Mouse (Mus musculus): ENCODE data around the gene Mxd3. TPM values are rescaled to one million over a fixed set of nuclear protein-coding genes. Genes with fewer than 3 reads are reported as not detected.

The Mxd3 gene
- polyA plus RNA-seq, 1 experiment = 8.6 TPM

- H3K4me1 ChIP-seq (ENCODE audit: control insufficient read depth, insufficient read depth, low read length) = peaks cover 26% of the 10 kb centered on the region
- H3K27ac ChIP-seq (ENCODE audit: insufficient read depth, low read depth, low read length) = peak within 1 kb of the TSS; percentile 95
- TF ChIP-seq POLR2A (IDR thresholded peaks at IDR 0.05; ENCODE audit: borderline replicate concordance, low read depth, low read length) (no peak), CTCF (IDR thresholded peaks at IDR 0.05; ENCODE audit: low read depth, low read length) (no peak)
- peak within 1 kb of the TSS; percentile 96 for H3K4me3 ChIP-seq (ENCODE audit: insufficient read depth, low read length)
These were observed 32.9 kb upstream of the Mxd3 start, which contains the start of gene Lman2 for GRCm38 (mm10) chr13:55362453-55363060. TSS of gene Lman2 (minus strand) at chr13:55362783.

- TF ChIP-seq CTCF (IDR thresholded peaks at IDR 0.05; ENCODE audit: low read depth, low read length) (no peak), POLR2A (IDR thresholded peaks at IDR 0.05; ENCODE audit: borderline replicate concordance, low read depth, low read length) (no peak)
- Histone ChIP-seq H3K27ac (ENCODE audit: insufficient read depth, low read depth, low read length) (peak overlapping the region; percentile 95), H3K4me1 (ENCODE audit: control insufficient read depth, insufficient read depth, low read length) (peaks cover 26% of the 10 kb centered on the region), H3K4me3 (ENCODE audit: insufficient read depth, low read length) (peak overlapping the region; percentile 96)
These were observed 32.4 kb upstream of the Mxd3 start for GRCm38 (mm10) chr13:55361974-55362452.

- no peak for TF ChIP-seq POLR2A (IDR thresholded peaks at IDR 0.05; ENCODE audit: borderline replicate concordance, low read depth, low read length)
- TF ChIP-seq CTCF (IDR thresholded peaks at IDR 0.05; ENCODE audit: low read depth, low read length) = no peak
- Histone ChIP-seq H3K27ac (ENCODE audit: insufficient read depth, low read depth, low read length) (no peak overlapping the region), H3K4me1 (ENCODE audit: control insufficient read depth, insufficient read depth, low read length) (peaks cover 26% of the 10 kb centered on the region), H3K4me3 (ENCODE audit: insufficient read depth, low read length) (peak overlapping the region; percentile 96)
These were observed 31.5 kb upstream of the Mxd3 start for GRCm38 (mm10) chr13:55361145-55361544.

DNA sequence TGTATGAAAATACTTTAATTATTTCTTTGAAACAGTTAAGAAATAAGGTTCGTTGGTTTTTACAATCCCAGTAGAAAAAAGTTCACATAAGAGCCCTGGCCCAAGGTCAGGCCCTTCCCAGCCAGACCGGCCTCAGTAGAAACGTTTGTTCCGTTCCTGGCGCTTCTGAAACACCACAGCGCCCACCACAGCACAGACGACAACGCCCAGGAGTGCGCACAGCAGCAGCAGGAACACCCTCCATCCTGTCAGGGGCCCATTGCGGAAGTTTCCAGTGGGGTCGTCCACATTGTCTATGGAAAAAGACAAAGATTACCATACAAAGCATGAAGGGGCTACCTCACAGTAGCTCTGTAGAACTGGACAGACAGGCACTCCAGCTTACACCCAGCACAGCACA lies 17.1 kb upstream of the Mxd3 start:
- Histone ChIP-seq H3K4me1 (ENCODE audit: control insufficient read depth, insufficient read depth, low read length) (peaks cover 14% of the 10 kb centered on the region), H3K27ac (ENCODE audit: insufficient read depth, low read depth, low read length) (no peak overlapping the region), H3K4me3 (ENCODE audit: insufficient read depth, low read length) (no peak overlapping the region)
- no peak for TF ChIP-seq CTCF (IDR thresholded peaks at IDR 0.05; ENCODE audit: low read depth, low read length)
- no peak for TF ChIP-seq POLR2A (IDR thresholded peaks at IDR 0.05; ENCODE audit: borderline replicate concordance, low read depth, low read length)

DNA sequence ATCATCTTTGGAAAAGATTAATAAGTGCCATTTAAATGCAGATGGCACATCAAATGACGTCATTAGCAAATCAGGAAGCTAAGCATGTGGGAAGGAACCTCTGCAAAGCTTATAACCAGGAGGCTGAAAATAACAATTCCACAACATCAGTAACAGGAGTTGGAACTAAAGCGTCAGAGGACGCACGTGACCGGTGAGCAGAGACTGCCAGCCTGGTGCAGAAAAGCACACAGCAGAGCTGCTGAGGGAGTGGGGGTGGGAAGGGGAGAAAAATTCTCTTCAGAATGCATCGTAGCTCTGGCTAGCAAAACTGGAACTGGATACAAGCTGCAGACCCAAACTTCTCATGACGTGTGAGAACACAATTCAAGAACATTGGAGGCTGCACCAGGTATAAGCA lies 14.7 kb upstream of the Mxd3 start:
- Histone ChIP-seq H3K4me1 (ENCODE audit: control insufficient read depth, insufficient read depth, low read length) (peaks cover 16% of the 10 kb centered on the region), H3K27ac (ENCODE audit: insufficient read depth, low read depth, low read length) (peak overlapping the region; percentile 6; the same call in 1 of the 2 replicates), H3K4me3 (ENCODE audit: insufficient read depth, low read length) (no peak overlapping the region)
- TF ChIP-seq CTCF (IDR thresholded peaks at IDR 0.05; ENCODE audit: low read depth, low read length) = no peak
- no peak for TF ChIP-seq POLR2A (IDR thresholded peaks at IDR 0.05; ENCODE audit: borderline replicate concordance, low read depth, low read length)

DNA sequence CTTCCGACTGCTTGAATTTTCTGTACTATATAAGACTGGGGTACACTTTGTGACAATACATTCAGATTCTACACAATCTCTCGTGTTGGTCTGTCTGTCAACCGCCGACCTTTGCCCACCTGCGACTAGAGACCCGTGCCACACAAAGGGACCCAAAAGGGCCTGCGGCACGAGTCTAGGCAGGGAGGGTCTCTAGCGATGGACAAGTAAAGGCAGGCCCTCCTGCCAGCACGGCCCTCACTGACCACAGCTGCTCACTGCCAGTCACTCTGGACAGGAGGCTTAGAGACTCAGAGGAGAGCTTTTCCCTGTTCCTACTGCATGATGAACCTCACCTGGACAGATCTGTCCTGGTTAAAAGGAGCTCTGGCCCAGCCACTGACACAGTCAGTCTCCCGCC lies 12.8 kb upstream of the Mxd3 start:
- H3K27ac ChIP-seq (ENCODE audit: insufficient read depth, low read depth, low read length) = no peak overlapping the region
- TF ChIP-seq POLR2A (IDR thresholded peaks at IDR 0.05; ENCODE audit: borderline replicate concordance, low read depth, low read length) (no peak), CTCF (IDR thresholded peaks at IDR 0.05; ENCODE audit: low read depth, low read length) (no peak)
- H3K4me1 ChIP-seq (ENCODE audit: control insufficient read depth, insufficient read depth, low read length) = peaks cover 18% of the 10 kb centered on the region
- no peak overlapping the region for H3K4me3 ChIP-seq (ENCODE audit: insufficient read depth, low read length)

DNA sequence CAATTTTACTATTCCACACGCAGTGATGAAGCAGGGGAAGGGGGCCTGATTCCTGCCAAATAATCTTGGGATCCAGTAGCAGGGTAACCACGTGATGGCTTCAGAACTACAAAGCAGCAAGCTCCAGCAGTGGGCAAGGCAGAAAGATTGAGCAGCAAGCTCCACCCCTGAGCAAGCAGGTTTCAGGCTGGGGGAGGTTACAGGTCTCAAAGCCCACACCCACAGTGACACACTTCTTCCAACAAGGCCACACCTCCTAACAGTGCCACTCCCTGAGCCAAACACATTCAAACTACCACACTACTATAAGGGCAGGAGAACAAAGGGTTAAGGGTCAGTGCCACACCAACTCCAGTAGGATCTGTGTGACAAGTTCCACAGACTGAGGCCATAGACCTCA lies 9.6 kb upstream of the Mxd3 start:
- no peak overlapping the region for H3K27ac ChIP-seq (ENCODE audit: insufficient read depth, low read depth, low read length)
- peaks cover 8% of the 10 kb centered on the region for H3K4me1 ChIP-seq (ENCODE audit: control insufficient read depth, insufficient read depth, low read length)
- TF ChIP-seq CTCF (IDR thresholded peaks at IDR 0.05; ENCODE audit: low read depth, low read length) (no peak), POLR2A (IDR thresholded peaks at IDR 0.05; ENCODE audit: borderline replicate concordance, low read depth, low read length) (no peak)
- no peak overlapping the region for H3K4me3 ChIP-seq (ENCODE audit: insufficient read depth, low read length)

GRCm38 (mm10) chr13:55338131-55339054 lies 8.8 kb upstream of the Mxd3 start:
- no peak overlapping the region for H3K4me3 ChIP-seq (ENCODE audit: insufficient read depth, low read length)
- no peak overlapping the region for H3K27ac ChIP-seq (ENCODE audit: insufficient read depth, low read depth, low read length)
- peaks cover 4% of the 10 kb centered on the region for H3K4me1 ChIP-seq (ENCODE audit: control insufficient read depth, insufficient read depth, low read length)
- no peak for TF ChIP-seq POLR2A (IDR thresholded peaks at IDR 0.05; ENCODE audit: borderline replicate concordance, low read depth, low read length)
- TF ChIP-seq CTCF (IDR thresholded peaks at IDR 0.05; ENCODE audit: low read depth, low read length) = no peak

- TF ChIP-seq POLR2A (IDR thresholded peaks at IDR 0.05; ENCODE audit: borderline replicate concordance, low read depth, low read length) (no peak), CTCF (IDR thresholded peaks at IDR 0.05; ENCODE audit: low read depth, low read length) (no peak)
- H3K4me3 ChIP-seq (ENCODE audit: insufficient read depth, low read length) = no peak overlapping the region
- H3K27ac ChIP-seq (ENCODE audit: insufficient read depth, low read depth, low read length) = no peak overlapping the region
- H3K4me1 ChIP-seq (ENCODE audit: control insufficient read depth, insufficient read depth, low read length) = peaks cover 4% of the 10 kb centered on the region
These were observed 7.8 kb upstream of the Mxd3 start for GRCm38 (mm10) chr13:55337341-55337975.
